Mouse (Mus musculus) CH12.LX (cell line): ENCODE measurements around the gene Cdhr2. TPM values are rescaled to one million over a fixed set of nuclear protein-coding genes. Genes with fewer than 3 reads are reported as not detected.

ENCODE experiments used
- DNase-seq: peaks from one replicate; pipeline ENCODE4 v3.0.0-alpha.2; 2013; ENCODE audit errors: extremely low read depth
- H3K27ac ChIP-seq: 2 replicates; pipeline ENCODE4 v1.5.1; 2012; ENCODE audit warnings: low read depth, mild to moderate bottlenecking, control low read depth, moderate library complexity; ENCODE audit not compliant: insufficient read depth
- H3K27me3 ChIP-seq: replicated peaks from 2 replicates; pipeline ENCODE3; 2012; ENCODE audit warnings: inconsistent platforms
- H3K36me3 ChIP-seq, 2 experiments: replicated peaks in 1 of 2; 2 replicates each; pipeline versions ENCODE3 to v1.6.1; 2012; ENCODE audit warnings: inconsistent platforms in 1 of 2, low read length in 1 of 2, mild to moderate bottlenecking in 1 of 2, mixed read lengths in 1 of 2, moderate library complexity in 1 of 2; ENCODE audit not compliant: control insufficient read depth in 1 of 2, insufficient read depth in 1 of 2
- H3K4me1 ChIP-seq, 2 experiments: 2 replicates each; pipeline ENCODE4 v1.6.1; 2012; ENCODE audit warnings: inconsistent platforms in 1 of 2, moderate library complexity in 1 of 2; ENCODE audit not compliant: insufficient read depth in 2 of 2, control insufficient read depth in 1 of 2
- H3K4me2 ChIP-seq: 2 replicates; pipeline ENCODE4 v1.6.1; 2012; ENCODE audit warnings: low read depth, mild to moderate bottlenecking, control low read depth; ENCODE audit not compliant: poor library complexity, insufficient read depth, severe bottlenecking
- H3K4me3 ChIP-seq, 3 experiments: fragments of 150-350 bp in 1 of 3; sonication (generic) in 1 of 3; replicated peaks in 1 of 3; 2 replicates each; pipeline versions ENCODE3 to v1.5.1; 2011 to 2012; ENCODE audit warnings: low read depth in 2 of 3, low read length in 2 of 3, mild to moderate bottlenecking in 2 of 3, moderate library complexity in 2 of 3, control low read depth in 1 of 3, improper control_type of control experiment in 1 of 3, inconsistent platforms in 1 of 3, mixed read lengths in 1 of 3; ENCODE audit not compliant: poor library complexity in 1 of 3
- H3K79me2 ChIP-seq: replicated peaks from 2 replicates; pipeline ENCODE4 v1.6.1; 2012; ENCODE audit warnings: mild to moderate bottlenecking, moderate library complexity; ENCODE audit not compliant: control insufficient read depth, poor library complexity, insufficient read depth, severe bottlenecking; ENCODE audit errors: extremely low read depth
- H3K9ac ChIP-seq: 2 replicates; pipeline ENCODE4 v1.6.1; 2012; ENCODE audit warnings: low read depth, mild to moderate bottlenecking, control low read depth, moderate library complexity; ENCODE audit not compliant: insufficient read depth
- H3K9me3 ChIP-seq: replicated peaks from 2 replicates; pipeline ENCODE3; 2012; ENCODE audit warnings: low read length, inconsistent platforms, mixed read lengths
- BHLHE40 ChIP-seq: IDR thresholded peaks from 2 replicates; pipeline ENCODE4 v1.6.1; 2011; ENCODE audit warnings: mild to moderate bottlenecking, low read depth, low read length, improper control_type of control experiment
- CHD1 ChIP-seq: IDR thresholded peaks from 2 replicates; pipeline ENCODE4 v1.6.1; 2012; ENCODE audit warnings: low read depth, low read length, improper control_type of control experiment, inconsistent platforms
- CHD2 ChIP-seq: IDR thresholded peaks from 2 replicates; pipeline ENCODE4 v1.6.1; 2011; ENCODE audit warnings: low read length, improper control_type of control experiment
- CTCF ChIP-seq, 2 experiments: IDR thresholded peaks in 1 of 2; conservative IDR thresholded peaks in 1 of 2; 2 replicates each; pipeline ENCODE4 v1.5.1; 2011 to 2012; ENCODE audit warnings: low read depth in 2 of 2, low read length in 2 of 2, improper control_type of control experiment in 1 of 2, inconsistent platforms in 1 of 2, mild to moderate bottlenecking in 1 of 2, moderate library complexity in 1 of 2
- E2F4 ChIP-seq: IDR thresholded peaks from 2 replicates; pipeline ENCODE4 v1.6.1; 2011; ENCODE audit warnings: low read depth, low read length, improper control_type of control experiment; ENCODE audit not compliant: insufficient replicate concordance
- ELF1 ChIP-seq: IDR thresholded peaks from 2 replicates; pipeline ENCODE4 v1.6.1; 2014; ENCODE audit warnings: low read depth, mild to moderate bottlenecking, inconsistent platforms, low read length, improper control_type of control experiment
- EP300 ChIP-seq: IDR thresholded peaks from 2 replicates; pipeline ENCODE4 v1.6.1; 2011; ENCODE audit warnings: low read length, improper control_type of control experiment
- ETS1 ChIP-seq: conservative IDR thresholded peaks from 2 replicates; pipeline ENCODE4 v1.6.1; 2012; ENCODE audit warnings: low read depth, mild to moderate bottlenecking, inconsistent platforms, low read length, improper control_type of control experiment, moderate library complexity
- HCFC1 ChIP-seq: IDR thresholded peaks from 2 replicates; pipeline ENCODE4 v1.6.1; 2012; ENCODE audit warnings: low read depth, mild to moderate bottlenecking, inconsistent platforms, low read length, improper control_type of control experiment
- IRF4 ChIP-seq: IDR thresholded peaks from 2 replicates; pipeline ENCODE4 v1.6.1; 2014; ENCODE audit warnings: low read depth, mild to moderate bottlenecking, inconsistent platforms, low read length, improper control_type of control experiment
- JUN ChIP-seq: IDR thresholded peaks from 2 replicates; pipeline ENCODE4 v1.6.1; 2011; ENCODE audit warnings: low read depth, mild to moderate bottlenecking, low read length, improper control_type of control experiment, moderate library complexity; ENCODE audit not compliant: insufficient read depth
- JUND ChIP-seq: conservative IDR thresholded peaks from 2 replicates; pipeline ENCODE4 v1.6.1; 2011; ENCODE audit warnings: low read depth, low read length, improper control_type of control experiment
- KAT2A ChIP-seq: IDR thresholded peaks from 2 replicates; pipeline ENCODE4 v1.6.1; 2012; ENCODE audit warnings: low read length, improper control_type of control experiment, inconsistent platforms; ENCODE audit not compliant: insufficient replicate concordance
- MAFK ChIP-seq: IDR thresholded peaks from 2 replicates; pipeline ENCODE4 v1.6.1; 2011; ENCODE audit warnings: low read length, improper control_type of control experiment; ENCODE audit not compliant: insufficient replicate concordance
- MAX ChIP-seq: IDR thresholded peaks from 2 replicates; pipeline ENCODE4 v1.6.1; 2011; ENCODE audit warnings: low read length, improper control_type of control experiment
- MAZ ChIP-seq: IDR thresholded peaks from 2 replicates; pipeline ENCODE4 v1.6.1; 2012; ENCODE audit warnings: low read depth, mild to moderate bottlenecking, inconsistent platforms, low read length, improper control_type of control experiment, moderate library complexity
- MEF2A ChIP-seq: IDR thresholded peaks from 2 replicates; pipeline ENCODE4 v1.6.1; 2014; ENCODE audit warnings: low read depth, mild to moderate bottlenecking, inconsistent platforms, low read length, improper control_type of control experiment, borderline replicate concordance
- MXI1 ChIP-seq: IDR thresholded peaks from 2 replicates; pipeline ENCODE4 v1.6.1; 2011; ENCODE audit warnings: mild to moderate bottlenecking, low read depth, low read length, improper control_type of control experiment
- MYC ChIP-seq: IDR thresholded peaks from 2 replicates; pipeline ENCODE4 v1.6.1; 2011; ENCODE audit warnings: low read depth, mild to moderate bottlenecking, improper control_type of control experiment, low read length
- NELFE ChIP-seq: IDR thresholded peaks from 2 replicates; pipeline ENCODE4 v1.6.1; 2011; ENCODE audit warnings: low read depth, low read length, improper control_type of control experiment
- NRF1 ChIP-seq: IDR thresholded peaks from 2 replicates; pipeline ENCODE4 v1.6.1; 2014; ENCODE audit warnings: low read depth, mild to moderate bottlenecking, inconsistent platforms, low read length, improper control_type of control experiment, moderate library complexity
- PAX5 ChIP-seq: IDR thresholded peaks from 2 replicates; pipeline ENCODE4 v1.6.1; 2012; ENCODE audit warnings: low read length, inconsistent platforms, mixed read lengths
- POLR2A ChIP-seq: IDR thresholded peaks from 2 replicates; pipeline ENCODE4 v1.6.1; 2011; ENCODE audit warnings: low read depth, mild to moderate bottlenecking, improper control_type of control experiment, low read length
- POLR2AphosphoS2 ChIP-seq: IDR thresholded peaks from 2 replicates; pipeline ENCODE4 v1.6.1; 2011; ENCODE audit warnings: low read depth, low read length, improper control_type of control experiment
- RAD21 ChIP-seq: IDR thresholded peaks from 2 replicates; pipeline ENCODE4 v1.6.1; 2011; ENCODE audit warnings: low read depth, mild to moderate bottlenecking, low read length, improper control_type of control experiment, moderate library complexity
- RCOR1 ChIP-seq: conservative IDR thresholded peaks from 2 replicates; pipeline ENCODE4 v1.6.1; 2012; ENCODE audit warnings: low read depth, mild to moderate bottlenecking, inconsistent platforms, low read length, improper control_type of control experiment
- SIN3A ChIP-seq: IDR thresholded peaks from 2 replicates; pipeline ENCODE4 v1.6.1; 2012; ENCODE audit warnings: low read length, improper control_type of control experiment, inconsistent platforms
- SMC3 ChIP-seq: IDR thresholded peaks from 2 replicates; pipeline ENCODE4 v1.6.1; 2011; ENCODE audit warnings: low read depth, low read length, improper control_type of control experiment
- TBP ChIP-seq: conservative IDR thresholded peaks from 2 replicates; pipeline ENCODE4 v1.6.1; 2011; ENCODE audit warnings: low read depth, low read length, improper control_type of control experiment
- TCF12 ChIP-seq: IDR thresholded peaks from 2 replicates; pipeline ENCODE4 v1.6.1; 2014; ENCODE audit warnings: low read depth, mild to moderate bottlenecking, inconsistent platforms, low read length, improper control_type of control experiment
- USF1 ChIP-seq: IDR thresholded peaks from 2 replicates; pipeline ENCODE4 v1.6.1; 2014; ENCODE audit warnings: low read depth, mild to moderate bottlenecking, inconsistent platforms, low read length, improper control_type of control experiment
- USF2 ChIP-seq: conservative IDR thresholded peaks from 2 replicates; pipeline ENCODE4 v1.6.1; 2011; ENCODE audit warnings: low read depth, low read length, improper control_type of control experiment
- ZC3H11A ChIP-seq: IDR thresholded peaks from 2 replicates; pipeline ENCODE4 v1.6.1; 2012; ENCODE audit warnings: low read depth, mild to moderate bottlenecking, inconsistent platforms, low read length, improper control_type of control experiment
- ZKSCAN1 ChIP-seq: IDR thresholded peaks from 2 replicates; pipeline ENCODE4 v1.6.1; 2012; ENCODE audit warnings: low read depth, inconsistent platforms, low read length, improper control_type of control experiment, borderline replicate concordance
- ZMIZ1 ChIP-seq: IDR thresholded peaks from 2 replicates; pipeline ENCODE4 v1.6.1; 2012; ENCODE audit warnings: low read depth, mild to moderate bottlenecking, inconsistent platforms, low read length, improper control_type of control experiment
- ZNF384 ChIP-seq: IDR thresholded peaks from 2 replicates; pipeline ENCODE4 v1.6.1; 2012; ENCODE audit warnings: low read depth, low read length, improper control_type of control experiment, inconsistent platforms
- dilution Hi-C: fragments of 300-500 bp; cut with MboI; formaldehyde crosslinking; loops from 2 replicates; pipeline ENCODE4 v1.14.3; 2020; ENCODE audit warnings: low sequenced_read_pairs; ENCODE audit not compliant: extremely low pct_unique_long_range_greater_than_20kb, extremely low pct_ligation_motif_present
- in situ Hi-C: fragments of 300-500 bp; cut with MboI; formaldehyde crosslinking; loops from 3 replicates; pipeline ENCODE4 v1.14.3; 2019; ENCODE audit warnings: low sequenced_read_pairs, low pct_ligation_motif_present, low pct_unique_long_range_greater_than_20kb, mixed read lengths
- polyA plus RNA-seq: library from polyadenylated mRNA; unstranded; fragments of >175 nt; gene quantifications from 2 replicates; pipeline ENCODE4 v1.2.1, GENCODE M21; 2012; ENCODE audit warnings: low read depth; ENCODE audit not compliant: insufficient read length
- total RNA-seq, 2 experiments: library from RNA; depleted of rRNA; stranded (reverse); fragments of 300-350 nt in 1 of 2; fragments of >200 nt in 1 of 2; gene quantifications; 2 replicates each; pipeline ENCODE4 v1.2.3; 2012 to 2014

Cdhr2 gene
- total and polyA plus RNA-seq, 3 experiments = not detected

DNA sequence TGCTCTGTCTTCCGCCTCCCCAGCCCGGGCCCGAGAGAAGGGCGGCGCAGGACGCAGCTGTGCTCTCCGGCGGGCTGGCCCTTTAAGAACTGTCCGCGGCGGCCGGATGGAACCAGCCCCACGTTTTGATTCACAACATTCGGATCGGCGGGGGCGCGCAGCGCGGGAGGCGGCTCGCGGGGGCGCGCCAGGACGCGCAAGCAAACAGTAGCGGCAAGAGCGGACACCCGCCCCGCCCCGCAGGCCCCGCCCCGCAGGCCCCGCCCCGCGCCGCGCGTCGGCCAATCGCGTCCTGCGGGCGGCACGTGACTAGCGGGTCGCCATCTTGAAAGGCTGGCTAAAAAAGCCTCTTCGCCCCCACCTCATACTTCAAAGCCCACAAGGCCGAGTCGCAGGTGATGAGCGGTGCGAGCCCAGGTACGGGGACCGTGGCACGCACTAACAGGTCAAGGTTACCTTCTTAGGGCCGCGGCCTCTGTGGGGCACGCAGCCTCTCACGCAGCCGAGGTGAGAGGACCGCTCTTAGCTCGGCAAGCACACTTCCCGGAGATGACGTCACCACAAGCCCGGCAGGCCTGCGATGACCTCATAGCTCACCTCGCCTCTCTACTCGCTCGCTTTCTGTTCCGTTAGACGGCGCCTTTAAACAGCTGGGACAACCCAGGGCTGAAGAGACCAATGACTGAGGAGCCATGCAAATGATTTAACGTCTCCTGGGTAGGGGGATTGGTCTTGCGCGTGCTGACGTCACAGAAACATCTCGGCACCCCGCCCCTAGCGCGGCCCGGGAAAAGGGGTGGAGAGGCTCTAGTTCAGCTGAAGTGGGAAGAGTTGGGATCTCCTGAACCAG, 13.5 kb upstream of the Cdhr2 start:
- in situ Hi-C loops = no loop called here
- DNase-seq = peak; percentile 98

DNA sequence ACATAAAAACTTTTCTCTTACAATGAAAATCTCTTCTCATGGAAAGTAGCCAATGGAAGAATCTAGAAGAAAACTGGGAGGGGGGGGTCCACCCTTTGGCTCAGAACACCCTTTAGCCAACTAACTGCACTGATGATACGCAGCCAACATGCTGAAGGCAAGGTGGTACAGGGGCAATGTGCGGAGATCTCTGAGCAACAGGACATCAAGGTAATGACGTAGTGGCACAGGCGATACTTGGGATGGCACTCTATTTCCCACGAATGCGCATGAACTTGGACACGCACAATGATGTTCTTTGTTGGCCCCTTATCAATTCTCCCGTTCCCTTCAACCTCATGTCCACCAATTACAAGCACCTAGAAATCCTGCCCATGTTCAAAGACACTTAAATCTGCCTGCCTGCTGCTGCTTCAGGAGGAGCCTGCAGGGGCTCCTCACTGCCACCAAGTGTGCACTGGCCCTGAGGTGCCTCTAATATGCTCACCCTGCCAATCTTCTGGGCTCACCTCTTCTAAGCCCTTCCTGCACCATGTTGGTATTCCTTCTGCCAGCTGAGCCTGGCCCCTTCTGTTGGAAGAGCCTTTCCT, 11.0 kb upstream of the Cdhr2 start:
- Histone ChIP-seq H3K9me3 (no peaks in the 10 kb centered on the region), H3K4me2 (no peak overlapping the region), H3K9ac (no peak overlapping the region), H3K27me3 (no peaks in the 10 kb centered on the region), H3K4me1 (peaks cover 23 to 54% of the 10 kb centered on the region in 2 experiments), H3K27ac (no peak overlapping the region), H3K79me2 (peaks cover 31% of the 10 kb centered on the region), H3K4me3 (no peak overlapping the region), H3K36me3 (peaks cover 0 to 16% of the 10 kb centered on the region in 2 experiments)
- dilution Hi-C loops = no loop called here
- TF ChIP-seq POLR2A (no peak), MYC (no peak), NELFE (no peak), PAX5 (no peak), IRF4 (no peak), CHD2 (no peak), RAD21 (no peak), MEF2A (no peak), ZC3H11A (no peak), MAX (no peak), ZNF384 (no peak), JUND (no peak)
- in situ Hi-C loops = no loop called here
- DNase-seq = no peak

More for the DNA sequence above, 13.5 kb upstream of the Cdhr2 start:
- H3K9me3 ChIP-seq = no peaks in the 10 kb centered on the region
- H3K4me1 ChIP-seq = peaks cover 24 to 54% of the 10 kb centered on the region in 2 experiments
- H3K27me3 ChIP-seq = no peaks in the 10 kb centered on the region
- H3K79me2 ChIP-seq = peaks cover 41% of the 10 kb centered on the region
- H3K4me3 ChIP-seq = peak overlapping the region; percentile 84 to 89 (median 88)
- dilution Hi-C loops = no loop called here
- H3K36me3 ChIP-seq = peaks cover 15 to 40% of the 10 kb centered on the region in 2 experiments
- no peak for TF ChIP-seq JUN
- TF ChIP-seq MAZ = no peak
- TF ChIP-seq ZNF384 = no peak
- no peak for TF ChIP-seq CHD2
- no peak for TF ChIP-seq RCOR1
- no peak for TF ChIP-seq ZC3H11A
- TF ChIP-seq MAX = peak; percentile 90
- TF ChIP-seq PAX5 = no peak
- peak; percentile 88; the same call in 1 of the 2 replicates for TF ChIP-seq ZMIZ1
- TF ChIP-seq CTCF (conservative IDR thresholded peaks at IDR 0.05 in 1 of 2, IDR thresholded peaks at IDR 0.05 in 1 of 2; ENCODE audit: low read depth in 2 of 2, low read length in 2 of 2) = no peak
- TF ChIP-seq TBP = no peak; the same call in 1 of the 2 replicates
- TF ChIP-seq NRF1 = peak; percentile 55
- peak; percentile 95 for TF ChIP-seq SIN3A
- peak; percentile 69 for TF ChIP-seq HCFC1
- peak; percentile 80 for TF ChIP-seq ELF1
- no peak; the same call in 1 of the 2 replicates for TF ChIP-seq MXI1
- TF ChIP-seq NELFE = no peak; the same call in 1 of the 2 replicates
- no peak; the same call in 1 of the 2 replicates for TF ChIP-seq IRF4
- TF ChIP-seq ETS1 = no peak; the same call in 1 of the 2 replicates
- peak; percentile 91 for TF ChIP-seq USF1
- TF ChIP-seq BHLHE40 = peak; percentile 94
- no peak for TF ChIP-seq ZKSCAN1
- TF ChIP-seq MEF2A = no peak; the same call in 1 of the 2 replicates
- TF ChIP-seq EP300 = no peak
- peak; percentile 72 for TF ChIP-seq USF2
- no peak for TF ChIP-seq MAFK
- peak; percentile 85 for TF ChIP-seq POLR2A
- TF ChIP-seq MYC = peak; percentile 88
- TF ChIP-seq SMC3 = no peak
- TF ChIP-seq CHD1 = no peak
- TF ChIP-seq KAT2A = no peak
- TF ChIP-seq POLR2AphosphoS2 = peak; percentile 75; the same call in 1 of the 2 replicates
- no peak for TF ChIP-seq E2F4
- peak; percentile 80 for TF ChIP-seq TCF12
- TF ChIP-seq RAD21 = no peak
- no peak for TF ChIP-seq JUND
- peak overlapping the region; percentile 74 for H3K9ac ChIP-seq
- peak overlapping the region; percentile 41 for H3K4me2 ChIP-seq
- peak overlapping the region; percentile 97 for H3K27ac ChIP-seq
